Mouse (Mus musculus) hindbrain, postnatal 0 days (tissue): ENCODE results near the gene Fam83e. TPM values are rescaled to one million over a fixed set of nuclear protein-coding genes. Genes with fewer than 3 reads are reported as not detected.

ENCODE experiments used
- ATAC-seq: fragments of 200-750 bp; cut with Nextera tagmentation; 2 replicates; pipeline ENCODE4 v1.8.0; 2017; ENCODE audit warnings: mild to moderate bottlenecking, moderate TSS enrichment, moderate library complexity
- DNase-seq: peaks from one replicate; pipeline ENCODE4 v3.0.0-alpha.2; 2015; ENCODE audit warnings: low spot score
- H3K27ac ChIP-seq: fragments of 300-500 bp; sonication (generic); 2 replicates; pipeline ENCODE4 v1.5.1; 2014; ENCODE audit warnings: mild to moderate bottlenecking
- H3K27me3 ChIP-seq: fragments of 300-500 bp; sonication (generic); 2 replicates; pipeline ENCODE4 v1.6.1; 2014; ENCODE audit warnings: low read length, mixed read lengths; ENCODE audit not compliant: insufficient read depth
- H3K36me3 ChIP-seq: fragments of 300-500 bp; sonication (generic); 2 replicates; pipeline ENCODE4 v1.6.1; 2014; ENCODE audit warnings: low read length, mixed read lengths; ENCODE audit not compliant: insufficient read depth
- H3K4me1 ChIP-seq: fragments of 300-500 bp; sonication (generic); 2 replicates; pipeline ENCODE4 v1.6.1; 2014; ENCODE audit warnings: antibody characterized with exemption, low read length, mixed read lengths; ENCODE audit not compliant: insufficient read depth
- H3K4me2 ChIP-seq: fragments of 300-500 bp; sonication (generic); 2 replicates; pipeline ENCODE4 v1.6.1; 2014; ENCODE audit warnings: low read depth, mild to moderate bottlenecking, low read length, moderate library complexity, mixed read lengths
- H3K4me3 ChIP-seq: fragments of 300-500 bp; sonication (generic); 2 replicates; pipeline ENCODE4 v1.5.1; 2014; ENCODE audit warnings: low read length
- H3K9ac ChIP-seq: fragments of 300-500 bp; sonication (generic); replicated peaks from 2 replicates; pipeline ENCODE4 v1.6.1; 2014; ENCODE audit warnings: mild to moderate bottlenecking, low read length, moderate library complexity, mixed read lengths
- H3K9me3 ChIP-seq: fragments of 300-500 bp; sonication (generic); 2 replicates; pipeline ENCODE4 v1.6.1; 2016; ENCODE audit warnings: low read length, mixed read lengths
- CTCF ChIP-seq: IDR thresholded peaks from 2 replicates; pipeline ENCODE4 v1.5.1; 2016; ENCODE audit warnings: antibody characterized with exemption, control low read depth, low read depth
- WGBS: fragments of 180-500 bp; shearing (Covaris S2); extraction: QIAGEN DNeasy Blood & Tissue Kit; methylation state at CpG from one replicate; pipeline ENCODE4 v1.1.7; 2014; 5-methylcytosine and 5-hydroxymethylcytosine counted together
- polyA plus RNA-seq: library from polyadenylated mRNA; unstranded; fragments of >200 nt; fragmentation: Nextera tagmentation; extraction: Ambion mirVana; gene quantifications from 2 replicates; pipeline ENCODE4 v1.2.1, GENCODE M21; 2015
- total RNA-seq: library from RNA; depleted of rRNA; stranded (reverse); fragments of >200 nt; gene quantifications from 2 replicates; pipeline ENCODE4 v1.2.3, GENCODE M21; 2014; rRNA removed

The Fam83e gene
- total and polyA plus RNA-seq, 2 experiments from 2014 or later: 0.16 to 0.25 TPM

DNA sequence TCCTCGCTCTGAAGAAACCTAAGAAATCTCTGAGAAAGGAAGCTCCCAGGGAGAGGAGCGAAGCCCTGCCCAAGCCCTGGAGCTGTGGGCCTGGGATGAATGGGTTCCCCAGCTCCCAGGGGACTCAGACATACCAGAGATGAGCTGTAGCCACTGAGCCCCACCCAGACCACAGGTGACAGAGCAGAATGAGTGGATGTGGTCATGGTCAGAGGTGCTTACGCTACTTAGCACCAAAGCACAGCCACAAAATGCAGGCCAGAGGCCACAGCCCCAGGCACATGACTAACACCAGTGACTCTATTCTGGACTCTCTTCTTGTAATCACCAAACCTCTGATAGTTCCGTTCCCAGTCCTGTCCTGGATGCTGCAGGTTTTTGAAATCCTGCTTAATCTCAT lies 50.1 kb downstream of the Fam83e start:
- DNase-seq (no peak), ATAC-seq (no peak)
- no peaks in the 10 kb centered on the region for H3K36me3 ChIP-seq
- H3K4me1 ChIP-seq: no peaks in the 10 kb centered on the region
- no peaks in the 10 kb centered on the region for H3K27me3 ChIP-seq
- no peak overlapping the region for H3K27ac ChIP-seq
- H3K9me3 ChIP-seq: no peaks in the 10 kb centered on the region
- TF ChIP-seq CTCF: no peak
- no peak overlapping the region for H3K9ac ChIP-seq
- H3K4me2 ChIP-seq: no peak overlapping the region
- WGBS: 67% methylated on average over 4 of the region's 4 CpGs
- H3K4me3 ChIP-seq: no peak overlapping the region

GRCm38 (mm10) chr7:45775237-45775636 lies 54.2 kb downstream of the Fam83e start:
- ATAC-seq: no peak

More at GRCm38 (mm10) chr7:45775237-45775636, 54.2 kb downstream of the Fam83e start:
- Histone ChIP-seq H3K36me3 (no peaks in the 10 kb centered on the region), H3K4me2 (no peak overlapping the region), H3K4me3 (no peak overlapping the region), H3K4me1 (no peaks in the 10 kb centered on the region; the same call in 1 of the 2 replicates), H3K9me3 (no peaks in the 10 kb centered on the region), H3K27ac (no peak overlapping the region), H3K9ac (no peak overlapping the region), H3K27me3 (no peaks in the 10 kb centered on the region)
- no peak for DNase-seq
- 80% methylated on average over 7 of the region's 7 CpGs for WGBS
- no peak for TF ChIP-seq CTCF

Other genes starting within 250 kb of the Fam83e start
Only the 30 nearest of the 32 such genes appear.
- 4.3 and 4.7 TPM in 2 replicates for gene Dhdh, start 232.4 kb upstream of the Fam83e start, total RNA-seq
- 5.9 and 6.2 TPM in 2 replicates for gene Dhdh, start 232.4 kb upstream of the Fam83e start, polyA plus RNA-seq
- gene Nucb1, start 210.8 kb upstream of the Fam83e start, total RNA-seq: 91.6 and 93.7 TPM in 2 replicates
- gene Nucb1, start 210.8 kb upstream of the Fam83e start, polyA plus RNA-seq: 133 and 144 TPM in 2 replicates
- 19.2 and 19.8 TPM in 2 replicates for gene Ppp1r15a, start 194.9 kb upstream of the Fam83e start, total RNA-seq
- gene Ppp1r15a, start 194.9 kb upstream of the Fam83e start, polyA plus RNA-seq: 21.6 and 25.4 TPM in 2 replicates
- gene Plekha4, start 194.9 kb upstream of the Fam83e start, total RNA-seq: 2.4 and 2.8 TPM in 2 replicates
- 2.1 and 2.2 TPM in 2 replicates for gene Plekha4, start 194.9 kb upstream of the Fam83e start, polyA plus RNA-seq
- 0.68 TPM in 1 of 2 replicates, not detected in the other for gene Hsd17b14, start 166.3 kb upstream of the Fam83e start, total RNA-seq
- gene Hsd17b14, start 166.3 kb upstream of the Fam83e start, polyA plus RNA-seq: 0.54 and 0.89 TPM in 2 replicates
- gene Bcat2, start 151.1 kb upstream of the Fam83e start, total RNA-seq: 11.1 and 17.8 TPM in 2 replicates
- 19.0 and 19.6 TPM in 2 replicates for gene Bcat2, start 151.1 kb upstream of the Fam83e start, polyA plus RNA-seq
- gene Fgf21, start 105.7 kb upstream of the Fam83e start, total RNA-seq: not detected in 2 replicates
- gene Fgf21, start 105.7 kb upstream of the Fam83e start, polyA plus RNA-seq: not detected in 2 replicates
- 0.18 TPM in 1 of 2 replicates, not detected in the other for gene Fut1, start 103.9 kb upstream of the Fam83e start, total RNA-seq
- gene Fut1, start 103.9 kb upstream of the Fam83e start, polyA plus RNA-seq: not detected in 2 replicates
- 0.10 and 0.54 TPM in 2 replicates for gene Izumo1, start 99.4 kb upstream of the Fam83e start, total RNA-seq
- 0.10 TPM in 1 of 2 replicates, not detected in the other for gene Izumo1, start 99.4 kb upstream of the Fam83e start, polyA plus RNA-seq
- 36.4 and 39.8 TPM in 2 replicates for gene Rasip1, start 93.7 kb upstream of the Fam83e start, total RNA-seq
- 18.7 TPM in 2 replicates for gene Rasip1, start 93.7 kb upstream of the Fam83e start, polyA plus RNA-seq
- gene Mamstr, start 81.2 kb upstream of the Fam83e start, total RNA-seq: 3.3 and 3.6 TPM in 2 replicates
- gene Mamstr, start 81.2 kb upstream of the Fam83e start, polyA plus RNA-seq: 2.9 and 3.9 TPM in 2 replicates
- 0.32 TPM in 1 of 2 replicates, not detected in the other for gene Fut2, start 54.8 kb upstream of the Fam83e start, total RNA-seq
- gene Fut2, start 54.8 kb upstream of the Fam83e start, polyA plus RNA-seq: 0.15 and 0.67 TPM in 2 replicates
- gene Ntn5, start 37.2 kb upstream of the Fam83e start, total RNA-seq: 0.94 TPM in 1 of 2 replicates, not detected in the other
- gene Ntn5, start 37.2 kb upstream of the Fam83e start, polyA plus RNA-seq: 0.68 and 0.80 TPM in 2 replicates
- gene Sec1, start 26.8 kb upstream of the Fam83e start, total RNA-seq: 0.68 and 0.79 TPM in 2 replicates
- 0.35 and 0.48 TPM in 2 replicates for gene Sec1, start 26.8 kb upstream of the Fam83e start, polyA plus RNA-seq
- 89.4 and 91.0 TPM in 2 replicates for gene Car11, start 21.4 kb upstream of the Fam83e start, total RNA-seq
- gene Car11, start 21.4 kb upstream of the Fam83e start, polyA plus RNA-seq: 76.9 and 78.2 TPM in 2 replicates
- 4.2 and 12.2 TPM in 2 replicates for gene Dbp, start 16.1 kb upstream of the Fam83e start, total RNA-seq
- gene Dbp, start 16.1 kb upstream of the Fam83e start, polyA plus RNA-seq: 4.6 and 5.3 TPM in 2 replicates
- 999 and 1,175 TPM in 2 replicates for gene Rpl18, start 5.8 kb upstream of the Fam83e start, total RNA-seq
- gene Rpl18, start 5.8 kb upstream of the Fam83e start, polyA plus RNA-seq: 519 and 535 TPM in 2 replicates
- 27.4 and 31.6 TPM in 2 replicates for gene Sphk2, start 3.2 kb upstream of the Fam83e start, total RNA-seq
- 17.8 and 18.5 TPM in 2 replicates for gene Sphk2, start 3.2 kb upstream of the Fam83e start, polyA plus RNA-seq
- not detected in 2 replicates for gene Spaca4, start 4.6 kb downstream of the Fam83e start, total RNA-seq
- not detected in 2 replicates for gene Spaca4, start 4.6 kb downstream of the Fam83e start, polyA plus RNA-seq
- 125 and 133 TPM in 2 replicates for gene Lmtk3, start 62.5 kb downstream of the Fam83e start, total RNA-seq
- gene Lmtk3, start 62.5 kb downstream of the Fam83e start, polyA plus RNA-seq: 13.6 and 13.9 TPM in 2 replicates
- 4.7 and 12.1 TPM in 2 replicates for gene Sult2b1, start 63.5 kb downstream of the Fam83e start, total RNA-seq
- 5.7 and 7.4 TPM in 2 replicates for gene Sult2b1, start 63.5 kb downstream of the Fam83e start, polyA plus RNA-seq
- 176 and 221 TPM in 2 replicates for gene Cyth2, start 93.4 kb downstream of the Fam83e start, total RNA-seq
- 209 and 216 TPM in 2 replicates for gene Cyth2, start 93.4 kb downstream of the Fam83e start, polyA plus RNA-seq
- 0.97 and 1.4 TPM in 2 replicates for gene Kcnj14, start 103.6 kb downstream of the Fam83e start, total RNA-seq
- gene Kcnj14, start 103.6 kb downstream of the Fam83e start, polyA plus RNA-seq: 0.89 and 1.2 TPM in 2 replicates
- gene Grwd1, start 109.7 kb downstream of the Fam83e start, total RNA-seq: 29.1 and 34.6 TPM in 2 replicates
- gene Grwd1, start 109.7 kb downstream of the Fam83e start, polyA plus RNA-seq: 44.6 and 48.6 TPM in 2 replicates
- gene Kdelr1, start 151.6 kb downstream of the Fam83e start, total RNA-seq: 161 and 196 TPM in 2 replicates
- gene Kdelr1, start 151.6 kb downstream of the Fam83e start, polyA plus RNA-seq: 45.9 and 50.2 TPM in 2 replicates
- 37.8 and 44.9 TPM in 2 replicates for gene Grin2d, start 157.2 kb downstream of the Fam83e start, total RNA-seq
- 4.1 and 4.4 TPM in 2 replicates for gene Grin2d, start 157.2 kb downstream of the Fam83e start, polyA plus RNA-seq
- not detected in 2 replicates for gene Syngr4, start 175.5 kb downstream of the Fam83e start, total RNA-seq
- gene Syngr4, start 175.5 kb downstream of the Fam83e start, polyA plus RNA-seq: 0.19 and 0.51 TPM in 2 replicates
- gene Tmem143, start 175.7 kb downstream of the Fam83e start, total RNA-seq: 39.2 and 48.8 TPM in 2 replicates
- gene Tmem143, start 175.7 kb downstream of the Fam83e start, polyA plus RNA-seq: 4.6 and 6.8 TPM in 2 replicates
- 4.9 and 15.3 TPM in 2 replicates for gene Emp3, start 200.2 kb downstream of the Fam83e start, total RNA-seq
- 33.4 and 45.2 TPM in 2 replicates for gene Emp3, start 200.2 kb downstream of the Fam83e start, polyA plus RNA-seq
- 6.8 and 7.5 TPM in 2 replicates for gene Ccdc114, start 202.9 kb downstream of the Fam83e start, total RNA-seq
- 7.8 and 10.6 TPM in 2 replicates for gene Ccdc114, start 202.9 kb downstream of the Fam83e start, polyA plus RNA-seq